Mouse (Mus musculus) liver, embryonic 11.5 days (tissue): ENCODE data around the gene Slu7. TPM values are rescaled to one million over a fixed set of nuclear protein-coding genes. Genes with fewer than 3 reads are reported as not detected.
A peak's percentile ranks its signal among the peaks of the same experiment; 100 is the strongest.

Source experiments
- ATAC-seq: fragments of 200-750 bp; cut with Nextera tagmentation; replicated peaks from 2 replicates; pipeline ENCODE4 v1.8.0; 2017; ENCODE audit warnings: moderate number of reproducible peaks, mild to moderate bottlenecking, moderate TSS enrichment, moderate library complexity; ENCODE audit not compliant: low FRiP score
- DNase-seq: peaks from one replicate; pipeline ENCODE4 v3.0.0-alpha.2; 2017; ENCODE audit warnings: low spot score
- H3K27ac ChIP-seq: fragments of 300-500 bp; sonication (generic); 2 replicates; pipeline ENCODE4 v1.5.1; 2014; ENCODE audit warnings: mild to moderate bottlenecking, low read depth, low read length, control low read depth
- H3K27me3 ChIP-seq: fragments of 300-500 bp; sonication (generic); replicated peaks from 2 replicates; pipeline ENCODE4 v1.6.1; 2014; ENCODE audit warnings: low read length, mixed read lengths; ENCODE audit not compliant: control insufficient read depth, insufficient read depth
- H3K36me3 ChIP-seq: fragments of 300-500 bp; sonication (generic); 2 replicates; pipeline ENCODE4 v1.6.1; 2014; ENCODE audit warnings: mild to moderate bottlenecking, low read length, moderate library complexity, mixed read lengths; ENCODE audit not compliant: control insufficient read depth, insufficient read depth
- H3K4me1 ChIP-seq: fragments of 300-500 bp; sonication (generic); replicated peaks from 2 replicates; pipeline ENCODE4 v1.6.1; 2014; ENCODE audit warnings: low read length, mixed read lengths; ENCODE audit not compliant: control insufficient read depth, insufficient read depth
- H3K4me2 ChIP-seq: fragments of 300-500 bp; sonication (generic); 2 replicates; pipeline ENCODE4 v1.6.1; 2014; ENCODE audit warnings: mild to moderate bottlenecking, control low read depth, moderate library complexity
- H3K4me3 ChIP-seq: fragments of 300-500 bp; sonication (generic); 2 replicates; pipeline ENCODE4 v1.5.1; 2014; ENCODE audit warnings: low read depth, low read length, control low read depth
- H3K9ac ChIP-seq: fragments of 300-500 bp; sonication (generic); 2 replicates; pipeline ENCODE4 v1.6.1; 2014; ENCODE audit warnings: low read depth, low read length, control low read depth
- H3K9me3 ChIP-seq: fragments of 300-500 bp; sonication (generic); 2 replicates; pipeline ENCODE4 v1.6.1; 2016; ENCODE audit warnings: low read length, inconsistent platforms, mixed read lengths; ENCODE audit not compliant: control insufficient read depth
- WGBS: fragments of 180-500 bp; shearing (Covaris S2); extraction: QIAGEN DNeasy Blood & Tissue Kit; methylation state at CpG from one replicate; pipeline ENCODE4 v1.1.7; 2014; 5-methylcytosine and 5-hydroxymethylcytosine counted together
- polyA plus RNA-seq: library from polyadenylated mRNA; unstranded; fragments of >200 nt; fragmentation: Nextera tagmentation; extraction: Ambion mirVana; gene quantifications from 2 replicates; pipeline ENCODE4 v1.2.1, GENCODE M21; 2014

Gene Slu7
- polyA plus RNA-seq, 1 experiment from 2014 or later: 43.9 TPM

DNA sequence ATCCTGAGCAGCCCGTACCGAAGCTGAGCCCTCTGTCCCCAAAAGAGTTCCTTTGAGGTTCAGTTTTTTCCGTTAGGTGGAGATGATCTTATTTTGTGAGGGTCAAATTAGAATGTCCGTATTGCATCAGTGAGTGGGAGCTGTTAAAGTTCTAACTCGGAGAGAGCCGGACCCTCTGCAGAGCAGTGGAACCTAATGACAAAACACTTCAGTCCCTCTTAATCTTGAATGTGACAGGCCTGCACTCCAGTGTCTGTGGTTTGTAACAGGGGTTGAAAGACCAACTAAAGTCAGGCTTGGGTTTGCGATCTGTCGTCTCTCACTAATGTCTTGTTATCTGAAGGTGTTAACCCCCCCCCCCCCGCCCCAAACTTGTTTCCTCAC is 472 bp downstream of the Slu7 start:
- Histone ChIP-seq H3K4me1 (peaks cover 7% of the 10 kb centered on the region), H3K27ac (peak overlapping the region; percentile 33; the same call in 1 of the 2 replicates), H3K4me2 (peak overlapping the region; percentile 72), H3K9me3 (no peaks in the 10 kb centered on the region), H3K4me3 (peak overlapping the region; percentile 82), H3K36me3 (peaks cover 5% of the 10 kb centered on the region), H3K9ac (peak overlapping the region; percentile 77), H3K27me3 (no peaks in the 10 kb centered on the region)
- 1% methylated on average over 9 of the region's 9 CpGs for WGBS
- peak; percentile 51 for ATAC-seq
- DNase-seq: no peak

DNA sequence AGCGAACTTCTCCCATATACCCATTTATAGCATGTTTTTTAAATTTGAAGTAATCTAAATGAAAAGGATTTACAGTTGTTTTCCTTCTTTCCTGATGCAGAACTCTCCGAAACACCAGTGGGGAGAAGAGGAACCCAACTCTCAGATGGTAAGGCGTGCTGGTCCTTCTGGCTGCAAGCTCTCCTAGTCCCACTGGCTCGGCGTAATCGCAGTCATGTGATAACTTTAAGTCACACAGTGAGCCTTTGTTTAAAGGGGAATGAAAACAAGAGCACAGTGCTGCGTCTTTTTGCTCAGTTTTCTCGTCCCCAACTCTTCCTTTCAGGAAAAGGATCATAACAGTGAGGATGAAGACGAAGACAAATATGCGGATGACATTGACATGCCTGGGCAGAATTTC is 7.6 kb downstream of the Slu7 start:
- Histone ChIP-seq H3K36me3 (peaks cover 46% of the 10 kb centered on the region), H3K27ac (no peak overlapping the region), H3K9ac (no peak overlapping the region), H3K4me3 (no peak overlapping the region), H3K9me3 (no peaks in the 10 kb centered on the region), H3K27me3 (no peaks in the 10 kb centered on the region), H3K4me2 (no peak overlapping the region), H3K4me1 (no peaks in the 10 kb centered on the region)
- 92% methylated on average over 10 of the region's 10 CpGs for WGBS
- DNase-seq (no peak), ATAC-seq (no peak)

DNA sequence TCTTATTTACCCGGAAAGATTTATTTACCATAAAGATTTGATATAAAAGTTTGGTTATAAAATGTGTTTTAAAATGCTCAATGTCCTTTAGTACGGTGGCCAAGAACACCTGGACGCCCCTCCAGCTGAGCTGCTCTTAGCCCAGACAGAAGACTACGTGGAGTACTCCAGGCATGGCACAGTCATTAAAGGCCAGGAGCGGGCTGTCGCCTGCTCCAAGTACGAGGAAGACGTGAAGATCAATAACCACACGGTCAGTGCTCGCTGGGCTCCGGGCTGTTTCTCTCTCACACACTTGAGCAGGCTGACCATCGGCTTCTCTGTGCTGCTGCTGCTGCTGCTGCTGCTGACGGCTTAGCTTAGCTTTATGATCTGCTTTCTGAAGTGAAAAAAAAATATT is 9.6 kb downstream of the Slu7 start:
- no peak overlapping the region for H3K27ac ChIP-seq
- WGBS: 93% methylated on average over 13 of the region's 13 CpGs

GRCm38 (mm10) chr11:43449916-43450315 is 16.4 kb downstream of the Slu7 start:
- 81% methylated on average over 2 of the region's 2 CpGs for WGBS
- H3K4me2 ChIP-seq: no peak overlapping the region
- no peak overlapping the region for H3K4me3 ChIP-seq
- ATAC-seq (no peak), DNase-seq (no peak)
- no peaks in the 10 kb centered on the region for H3K27me3 ChIP-seq
- H3K9me3 ChIP-seq: no peaks in the 10 kb centered on the region
- peaks cover 15% of the 10 kb centered on the region; the same call in 1 of the 2 replicates for H3K36me3 ChIP-seq
- no peaks in the 10 kb centered on the region for H3K4me1 ChIP-seq
- no peak overlapping the region for H3K27ac ChIP-seq
- no peak overlapping the region for H3K9ac ChIP-seq

More for the DNA sequence above, 9.6 kb downstream of the Slu7 start:
- Histone ChIP-seq H3K36me3 (peaks cover 50% of the 10 kb centered on the region), H3K9ac (no peak overlapping the region), H3K4me2 (no peak overlapping the region), H3K4me1 (no peaks in the 10 kb centered on the region), H3K4me3 (no peak overlapping the region), H3K27me3 (no peaks in the 10 kb centered on the region), H3K9me3 (no peaks in the 10 kb centered on the region)
- ATAC-seq (no peak), DNase-seq (no peak)

- Histone ChIP-seq H3K27me3 (no peaks in the 10 kb centered on the region), H3K27ac (no peak overlapping the region), H3K9ac (no peak overlapping the region), H3K4me1 (no peaks in the 10 kb centered on the region), H3K4me2 (no peak overlapping the region), H3K9me3 (no peaks in the 10 kb centered on the region), H3K4me3 (no peak overlapping the region), H3K36me3 (peaks cover 4% of the 10 kb centered on the region; the same call in 1 of the 2 replicates)
- 47% methylated on average over 4 of the region's 4 CpGs for WGBS
- no peak for DNase-seq
- no peak for ATAC-seq
Observed at GRCm38 (mm10) chr11:43451322-43451721, 17.8 kb downstream of the Slu7 start.

- ATAC-seq (no peak), DNase-seq (no peak)
- Histone ChIP-seq H3K9ac (no peak overlapping the region), H3K4me3 (no peak overlapping the region), H3K27ac (no peak overlapping the region), H3K4me2 (no peak overlapping the region), H3K27me3 (no peaks in the 10 kb centered on the region), H3K36me3 (peaks cover 2% of the 10 kb centered on the region; the same call in 1 of the 2 replicates), H3K4me1 (no peaks in the 10 kb centered on the region), H3K9me3 (no peaks in the 10 kb centered on the region)
- 65% methylated on average over 2 of the region's 2 CpGs for WGBS
Observed at GRCm38 (mm10) chr11:43452266-43452665, 18.7 kb downstream of the Slu7 start.

- WGBS: 88% methylated on average over 25 of the region's 25 CpGs
- DNase-seq: no peak
- H3K27me3 ChIP-seq: no peaks in the 10 kb centered on the region
- H3K36me3 ChIP-seq: no peaks in the 10 kb centered on the region
- no peak overlapping the region for H3K9ac ChIP-seq
- H3K4me1 ChIP-seq: no peaks in the 10 kb centered on the region
- no peak for ATAC-seq
- no peak overlapping the region for H3K27ac ChIP-seq
- H3K9me3 ChIP-seq: no peaks in the 10 kb centered on the region
- H3K4me3 ChIP-seq: no peak overlapping the region
- no peak overlapping the region for H3K4me2 ChIP-seq
Observed at GRCm38 (mm10) chr11:43463204-43463603, 29.7 kb downstream of the Slu7 start.

- H3K27ac ChIP-seq: no peak overlapping the region
- peaks cover 6% of the 10 kb centered on the region; the same call in 1 of the 2 replicates for H3K27me3 ChIP-seq
- H3K4me2 ChIP-seq: no peak overlapping the region
- ATAC-seq (no peak), DNase-seq (no peak)
- no peak overlapping the region for H3K4me3 ChIP-seq
- H3K9ac ChIP-seq: no peak overlapping the region
- no peaks in the 10 kb centered on the region for H3K36me3 ChIP-seq
- H3K9me3 ChIP-seq: no peaks in the 10 kb centered on the region
- peaks cover 7% of the 10 kb centered on the region; the same call in 1 of the 2 replicates for H3K4me1 ChIP-seq
- 34% methylated on average over 5 of the region's 5 CpGs for WGBS
Observed at GRCm38 (mm10) chr11:43470118-43470517, 36.6 kb downstream of the Slu7 start.

DNA sequence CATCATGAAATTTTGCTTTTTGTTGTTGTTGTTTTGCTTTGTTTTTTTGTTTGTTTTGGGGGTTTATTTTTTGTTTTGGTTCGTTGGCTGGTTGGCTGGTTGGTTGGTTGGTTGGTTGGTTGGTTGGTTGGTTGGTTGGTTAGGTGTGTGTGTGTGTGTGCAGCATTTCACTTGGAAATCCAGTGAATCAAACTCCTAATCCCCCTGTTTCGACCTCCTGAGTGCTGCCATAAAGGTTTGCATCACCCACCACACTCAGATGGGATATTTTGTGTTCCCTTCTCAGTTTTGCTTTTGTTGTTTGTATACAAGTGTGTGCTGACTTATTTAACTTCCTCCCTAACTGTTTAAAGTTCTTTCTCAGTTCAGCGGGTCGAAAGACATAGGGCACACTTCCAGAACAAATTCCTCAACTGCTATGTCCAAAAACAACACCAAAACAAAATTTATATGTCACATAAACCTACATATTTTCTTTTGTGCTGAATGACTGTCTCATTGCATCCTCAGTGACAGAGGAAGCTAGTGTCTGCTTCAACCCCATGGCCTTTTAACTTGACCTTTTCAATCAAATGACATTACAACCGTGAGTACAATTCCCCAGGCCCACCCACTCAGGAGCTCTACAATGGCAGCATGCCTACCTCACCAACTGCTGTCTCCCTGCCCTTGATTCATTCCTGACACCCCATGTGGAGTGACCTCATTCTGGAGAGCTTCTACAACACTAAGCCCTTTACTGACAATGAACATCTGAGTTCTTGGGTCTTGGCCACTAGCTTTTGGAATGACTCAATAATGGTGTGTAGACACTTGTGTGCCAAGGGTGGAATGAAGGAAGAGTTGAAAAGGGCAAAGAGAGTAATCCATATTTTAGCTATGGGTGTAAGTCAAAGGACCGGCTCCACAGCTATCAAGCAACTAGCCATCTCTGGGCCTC is 37.6 kb downstream of the Slu7 start:
- no peak overlapping the region for H3K4me3 ChIP-seq
- H3K9ac ChIP-seq: no peak overlapping the region
- H3K4me1 ChIP-seq: peaks cover 9% of the 10 kb centered on the region; the same call in 1 of the 2 replicates
- ATAC-seq (no peak), DNase-seq (no peak)
- H3K36me3 ChIP-seq: no peaks in the 10 kb centered on the region
- H3K9me3 ChIP-seq: no peaks in the 10 kb centered on the region
- WGBS: 73% methylated on average over 6 of the region's 6 CpGs
- no peak overlapping the region for H3K27ac ChIP-seq
- peaks cover 6% of the 10 kb centered on the region; the same call in 1 of the 2 replicates for H3K27me3 ChIP-seq
- no peak overlapping the region for H3K4me2 ChIP-seq
